Mouse (Mus musculus) brain, embryonic 14.5 days (tissue): ENCODE data around the gene Cotl1.

Experiments
- CTCF ChIP-seq: fragments of 200-500 bp; IDR thresholded peaks from 2 replicates; pipeline ENCODE4 v1.5.1; 2012; ENCODE audit warnings: inconsistent platforms, mild to moderate bottlenecking, moderate library complexity, borderline replicate concordance; ENCODE audit not compliant: insufficient read depth, insufficient read length; ENCODE audit errors: extremely low read depth
- POLR2A ChIP-seq: fragments of 200-500 bp; IDR thresholded peaks from 2 replicates; pipeline ENCODE4 v1.6.1; 2012; ENCODE audit warnings: mild to moderate bottlenecking, inconsistent platforms, borderline replicate concordance; ENCODE audit not compliant: poor library complexity, insufficient read depth, insufficient read length, severe bottlenecking; ENCODE audit errors: extremely low read depth

GRCm38 (mm10) chr8:119762226-119763220, 77.8 kb downstream of the Cotl1 start:
- TF ChIP-seq CTCF (no peak), POLR2A (no peak)
